Mouse (Mus musculus) intestine, embryonic 16.5 days (tissue): ENCODE data around the gene Cspg4. TPM values are rescaled to one million over a fixed set of nuclear protein-coding genes. Genes with fewer than 3 reads are reported as not detected.
A peak's percentile ranks its signal among the peaks of the same experiment; 100 is the strongest.

Experiments used
- ATAC-seq: fragments of 200-750 bp; cut with Nextera tagmentation; 2 replicates; pipeline ENCODE4 v1.8.0; 2017; ENCODE audit warnings: moderate TSS enrichment, moderate library complexity
- H3K27ac ChIP-seq: fragments of 300-500 bp; sonication (generic); 2 replicates; pipeline ENCODE4 v1.5.1; 2014; ENCODE audit warnings: mild to moderate bottlenecking, low read length
- H3K27me3 ChIP-seq: fragments of 300-500 bp; sonication (generic); replicated peaks from 2 replicates; pipeline ENCODE4 v1.6.1; 2014; ENCODE audit warnings: low read length, control low read depth, mixed read lengths; ENCODE audit not compliant: control insufficient read depth, insufficient read depth
- H3K36me3 ChIP-seq: fragments of 300-500 bp; sonication (generic); 2 replicates; pipeline ENCODE4 v1.6.1; 2014; ENCODE audit warnings: low read length, control low read depth; ENCODE audit not compliant: control insufficient read depth, insufficient read depth
- H3K4me1 ChIP-seq: fragments of 300-500 bp; sonication (generic); 2 replicates; pipeline ENCODE4 v1.6.1; 2014; ENCODE audit warnings: low read length, control low read depth, mixed read lengths; ENCODE audit not compliant: control insufficient read depth, insufficient read depth
- H3K4me2 ChIP-seq: fragments of 300-500 bp; sonication (generic); 2 replicates; pipeline ENCODE4 v1.6.1; 2014; ENCODE audit warnings: low read depth, low read length, control low read depth
- H3K4me3 ChIP-seq: fragments of 300-500 bp; sonication (generic); 2 replicates; pipeline ENCODE4 v1.5.1; 2014; ENCODE audit warnings: mild to moderate bottlenecking, low read length
- H3K9ac ChIP-seq: fragments of 300-500 bp; sonication (generic); 2 replicates; pipeline ENCODE4 v1.6.1; 2014; ENCODE audit warnings: low read depth, low read length
- H3K9me3 ChIP-seq: fragments of 300-500 bp; sonication (generic); 2 replicates; pipeline ENCODE4 v1.6.1; 2016; ENCODE audit warnings: low read length, control low read depth; ENCODE audit not compliant: control insufficient read depth
- WGBS: fragments of 180-500 bp; shearing (Covaris S2); extraction: QIAGEN DNeasy Blood & Tissue Kit; methylation state at CpG from one replicate; pipeline ENCODE4 v1.1.7; 2014; 5-methylcytosine and 5-hydroxymethylcytosine counted together
- polyA plus RNA-seq: library from polyadenylated mRNA; unstranded; fragments of >200 nt; fragmentation: Nextera tagmentation; extraction: Ambion mirVana; gene quantifications from 2 replicates; pipeline ENCODE4 v1.2.1, GENCODE M21; 2015

The Cspg4 gene
- polyA plus RNA-seq, 1 experiment from 2014 or later, result 17.4 TPM

GRCm38 (mm10) chr9:56840721-56841120 is 24.1 kb upstream of the Cspg4 start:
- ATAC-seq, result no peak
- no peak overlapping the region for H3K27ac ChIP-seq
- peaks cover 16% of the 10 kb centered on the region for H3K4me1 ChIP-seq
- no peak overlapping the region for H3K4me2 ChIP-seq
- H3K27me3 ChIP-seq, result 0 out of 2 replicates have a peak, but pooled peaks cover 3% of the 10 kb centered on the region
- no peaks in the 10 kb centered on the region for H3K9me3 ChIP-seq
- no peaks in the 10 kb centered on the region for H3K36me3 ChIP-seq
- 78% methylated on average over 5 of the region's 5 CpGs for WGBS
- no peak overlapping the region for H3K9ac ChIP-seq
- H3K4me3 ChIP-seq, result no peak overlapping the region

GRCm38 (mm10) chr9:56841864-56842263 is 23.0 kb upstream of the Cspg4 start:
- Histone ChIP-seq H3K4me3 (no peak overlapping the region), H3K27me3 (0 out of 2 replicates have a peak, but pooled peaks cover 3% of the 10 kb centered on the region), H3K4me2 (no peak overlapping the region), H3K9me3 (no peaks in the 10 kb centered on the region), H3K9ac (no peak overlapping the region), H3K4me1 (peaks cover 16% of the 10 kb centered on the region), H3K27ac (no peak overlapping the region), H3K36me3 (no peaks in the 10 kb centered on the region)
- no peak for ATAC-seq

GRCm38 (mm10) chr9:56842303-56842719 is 22.5 kb upstream of the Cspg4 start:
- Histone ChIP-seq H3K4me2 (no peak overlapping the region), H3K4me1 (peaks cover 16% of the 10 kb centered on the region), H3K9me3 (no peaks in the 10 kb centered on the region), H3K27me3 (0 out of 2 replicates have a peak, but pooled peaks cover 3% of the 10 kb centered on the region), H3K27ac (no peak overlapping the region), H3K36me3 (no peaks in the 10 kb centered on the region), H3K9ac (no peak overlapping the region), H3K4me3 (no peak overlapping the region)
- ATAC-seq, result peak; percentile 30; the same call in 1 of the 2 replicates
- 20% methylated on average over 3 of the region's 3 CpGs for WGBS

- H3K9me3 ChIP-seq, result no peaks in the 10 kb centered on the region
- H3K4me3 ChIP-seq, result no peak overlapping the region
- H3K4me1 ChIP-seq, result peaks cover 16% of the 10 kb centered on the region
- ATAC-seq, result peak; percentile 38; the same call in 1 of the 2 replicates
- H3K36me3 ChIP-seq, result no peaks in the 10 kb centered on the region
- peak overlapping the region; percentile 15; the same call in 1 of the 2 replicates for H3K9ac ChIP-seq
- 27% methylated on average over 7 of the region's 7 CpGs for WGBS
- 0 out of 2 replicates have a peak, but pooled peaks cover 3% of the 10 kb centered on the region for H3K27me3 ChIP-seq
- no peak overlapping the region for H3K4me2 ChIP-seq
- H3K27ac ChIP-seq, result peak overlapping the region; percentile 44
Observed at GRCm38 (mm10) chr9:56843679-56844188, 21.1 kb upstream of the Cspg4 start.

GRCm38 (mm10) chr9:56844644-56845043 is 20.2 kb upstream of the Cspg4 start:
- WGBS, result 45% methylated on average over 8 of the region's 8 CpGs
- Histone ChIP-seq H3K4me3 (no peak overlapping the region), H3K27me3 (0 out of 2 replicates have a peak, but pooled peaks cover 3% of the 10 kb centered on the region), H3K4me1 (peaks cover 16% of the 10 kb centered on the region), H3K27ac (peak overlapping the region; percentile 66; the same call in 1 of the 2 replicates), H3K36me3 (no peaks in the 10 kb centered on the region), H3K9ac (no peak overlapping the region), H3K4me2 (no peak overlapping the region), H3K9me3 (no peaks in the 10 kb centered on the region)
- ATAC-seq, result peak; percentile 57

- Histone ChIP-seq H3K9ac (no peak overlapping the region), H3K4me1 (peaks cover 27% of the 10 kb centered on the region), H3K9me3 (no peaks in the 10 kb centered on the region), H3K27ac (no peak overlapping the region), H3K4me3 (no peak overlapping the region), H3K4me2 (no peak overlapping the region), H3K27me3 (0 out of 2 replicates have a peak, but pooled peaks cover 3% of the 10 kb centered on the region), H3K36me3 (no peaks in the 10 kb centered on the region)
- WGBS, result 22% methylated on average over 3 of the region's 3 CpGs
- no peak for ATAC-seq
Observed at GRCm38 (mm10) chr9:56847523-56847922, 17.3 kb upstream of the Cspg4 start.

GRCm38 (mm10) chr9:56850128-56850904 is 14.5 kb upstream of the Cspg4 start:
- WGBS, result 74% methylated on average over 14 of the region's 14 CpGs

GRCm38 (mm10) chr9:56850905-56851252 is 14.0 kb upstream of the Cspg4 start:
- H3K27ac ChIP-seq, result no peak overlapping the region
- H3K9ac ChIP-seq, result no peak overlapping the region
- H3K27me3 ChIP-seq, result no peaks in the 10 kb centered on the region
- no peaks in the 10 kb centered on the region for H3K36me3 ChIP-seq
- no peaks in the 10 kb centered on the region for H3K9me3 ChIP-seq
- 82% methylated on average over 4 of the region's 4 CpGs for WGBS
- peaks cover 18% of the 10 kb centered on the region; the same call in 1 of the 2 replicates for H3K4me1 ChIP-seq
- H3K4me2 ChIP-seq, result no peak overlapping the region
- H3K4me3 ChIP-seq, result no peak overlapping the region
- no peak for ATAC-seq

More at GRCm38 (mm10) chr9:56850128-56850904, 14.5 kb upstream of the Cspg4 start:
- Histone ChIP-seq H3K4me1 (peaks cover 18% of the 10 kb centered on the region; the same call in 1 of the 2 replicates), H3K27me3 (no peaks in the 10 kb centered on the region), H3K9me3 (no peaks in the 10 kb centered on the region), H3K27ac (no peak overlapping the region), H3K9ac (no peak overlapping the region), H3K36me3 (no peaks in the 10 kb centered on the region), H3K4me3 (no peak overlapping the region), H3K4me2 (no peak overlapping the region)
- no peak for ATAC-seq

GRCm38 (mm10) chr9:56851778-56852177 is 13.1 kb upstream of the Cspg4 start:
- H3K27ac ChIP-seq, result peak overlapping the region; percentile 62
- 16% methylated on average over 11 of the region's 11 CpGs for WGBS
- no peaks in the 10 kb centered on the region for H3K36me3 ChIP-seq
- no peaks in the 10 kb centered on the region for H3K27me3 ChIP-seq
- ATAC-seq, result peak; percentile 86
- no peaks in the 10 kb centered on the region for H3K9me3 ChIP-seq
- peaks cover 18% of the 10 kb centered on the region; the same call in 1 of the 2 replicates for H3K4me1 ChIP-seq
- no peak overlapping the region for H3K4me3 ChIP-seq
- H3K4me2 ChIP-seq, result peak overlapping the region; percentile 11; the same call in 1 of the 2 replicates
- 0 out of 2 replicates have a peak overlapping the region, but pooled peaks have one; percentile 31 for H3K9ac ChIP-seq
